Mouse (Mus musculus): ENCODE measurements at regions not wholly inside any gene's neighbourhood (a gene's known extent, or its start where the extent isn't known, plus 50 kb on each side); places are given as distances from the start of the nearest gene placed in this dataset.

DNA sequence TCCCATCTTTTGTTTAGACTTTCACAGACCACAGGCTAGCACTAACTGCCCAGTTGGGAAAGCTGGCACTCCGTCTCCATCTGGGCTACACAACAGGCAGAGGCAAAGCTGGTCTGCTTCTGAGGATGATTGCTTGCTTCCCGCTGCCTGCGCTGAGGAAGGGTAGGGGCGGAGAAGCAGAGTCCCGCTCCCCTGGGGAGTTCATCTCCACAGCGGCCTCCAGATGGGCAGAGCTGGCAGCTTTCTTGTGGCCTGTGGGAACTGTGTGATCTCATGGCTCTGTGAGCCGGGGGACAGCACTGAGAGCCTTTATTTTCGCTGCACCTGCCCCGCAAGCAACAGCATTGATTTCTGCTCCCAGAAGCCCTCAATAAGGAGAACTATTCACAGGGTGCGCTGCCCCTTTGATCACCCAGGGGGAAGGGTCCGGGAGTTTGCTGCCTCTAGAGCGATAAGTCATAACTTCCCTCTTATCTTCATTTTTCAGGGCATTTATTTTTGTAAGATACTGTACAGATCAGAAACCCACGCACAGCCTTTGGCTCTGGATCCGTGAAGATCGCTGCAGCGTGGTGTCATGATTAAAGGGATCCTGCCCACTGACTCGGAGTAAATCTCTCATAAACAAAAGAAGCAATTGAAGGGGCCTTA lies 155.7 kb downstream of the Gm9376 start:
- no peak for ATAC-seq (ENCODE audit: insufficient number of reproducible peaks, insufficient read depth, low FRiP score, low TSS enrichment, low read depth)
- Histone ChIP-seq H3K4me2 (peak overlapping the region; percentile 54), H3K36me3 (no peaks in the 10 kb centered on the region), H3K27me3 (peaks cover 41% of the 10 kb centered on the region), H3K9me3 (peaks cover 15% of the 10 kb centered on the region), H3K4me1 (peaks cover 9% of the 10 kb centered on the region), H3K4me3 (peak overlapping the region; percentile 23), H3K9ac (0 out of 2 replicates have a peak overlapping the region, but pooled peaks have one; percentile 27), H3K27ac (no peak overlapping the region)
- WGBS = 4% methylated on average over 17 of the region's 17 CpGs

DNA sequence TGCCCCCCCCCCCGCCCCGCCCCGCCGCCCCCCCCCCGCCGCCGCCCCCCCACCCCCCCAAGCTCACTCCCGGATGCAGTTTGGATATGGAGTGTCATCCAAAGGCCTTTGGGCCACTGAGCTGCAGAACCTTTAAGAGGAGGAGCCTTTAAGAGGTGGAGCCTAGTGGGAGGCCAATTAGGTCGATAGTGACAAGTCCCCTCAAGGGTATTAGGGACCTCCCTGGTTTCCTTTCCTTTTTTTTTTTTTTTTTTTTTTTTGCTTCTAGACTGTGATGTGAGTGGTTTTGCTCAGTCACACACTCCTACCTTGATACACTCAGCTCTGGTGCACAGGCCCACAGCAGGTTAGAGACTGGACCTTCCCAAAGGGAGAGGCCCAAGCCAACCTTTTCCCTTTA lies 156.5 kb downstream of the Gm9376 start:
- Histone ChIP-seq H3K4me3 (no peak overlapping the region), H3K27ac (no peak overlapping the region), H3K9ac (no peak overlapping the region), H3K4me2 (no peak overlapping the region), H3K36me3 (no peaks in the 10 kb centered on the region), H3K9me3 (peaks cover 15% of the 10 kb centered on the region), H3K4me1 (peaks cover 9% of the 10 kb centered on the region), H3K27me3 (peaks cover 43% of the 10 kb centered on the region)
- WGBS = 1% methylated on average over 9 of the region's 9 CpGs
- no peak for ATAC-seq (ENCODE audit: insufficient number of reproducible peaks, insufficient read depth, low FRiP score, low TSS enrichment, low read depth)

DNA sequence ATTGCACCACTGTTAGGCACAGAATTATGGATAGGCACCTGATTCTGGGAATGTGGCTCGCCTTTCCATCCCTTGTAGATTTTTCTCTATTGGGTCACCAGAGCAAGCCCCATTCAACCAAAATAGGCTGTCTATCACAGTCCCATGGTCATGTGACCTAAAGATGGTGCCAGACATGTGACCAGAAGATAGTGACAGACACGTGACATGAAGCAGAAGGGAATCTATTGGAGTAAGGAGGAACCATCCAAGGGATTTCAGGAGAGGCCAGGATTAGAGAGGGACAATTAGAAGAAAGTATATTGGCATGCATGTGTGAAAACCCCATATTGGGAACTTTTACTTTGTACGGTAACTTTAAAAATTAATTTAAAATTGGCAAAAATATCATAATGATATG lies 159.8 kb downstream of the Gm9376 start:
- H3K4me3 ChIP-seq = no peak overlapping the region
- no peaks in the 10 kb centered on the region for H3K36me3 ChIP-seq
- H3K9ac ChIP-seq = no peak overlapping the region
- ATAC-seq (ENCODE audit: insufficient number of reproducible peaks, insufficient read depth, low FRiP score, low TSS enrichment, low read depth) = no peak
- peaks cover 9% of the 10 kb centered on the region for H3K4me1 ChIP-seq
- no peaks in the 10 kb centered on the region for H3K9me3 ChIP-seq
- no peak overlapping the region for H3K4me2 ChIP-seq
- peaks cover 35% of the 10 kb centered on the region for H3K27me3 ChIP-seq
- whole genome bisulfite sequencing = 76% methylated on average over 3 of the region's 3 CpGs
- no peak overlapping the region for H3K27ac ChIP-seq

DNA sequence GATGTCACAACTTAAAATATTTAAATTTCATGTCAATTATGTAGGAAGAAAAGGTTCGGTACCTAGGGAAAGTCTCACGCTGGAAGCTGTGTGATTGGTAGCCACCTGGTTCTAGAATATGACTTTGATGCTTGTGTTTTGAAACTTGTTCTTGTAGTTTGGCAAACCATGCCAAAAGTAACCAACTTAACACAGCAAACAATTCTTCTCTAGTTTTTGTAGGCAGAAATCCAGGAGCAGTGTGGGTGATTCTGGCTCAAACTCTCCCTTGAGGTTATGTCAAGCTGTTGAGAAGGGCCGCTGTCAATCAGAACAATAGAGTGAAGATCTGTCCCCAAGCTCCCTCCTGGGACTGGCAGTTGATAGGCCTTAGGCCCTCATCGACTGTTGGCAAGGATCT lies 163.5 kb downstream of the Gm9376 start:
- H3K4me3 ChIP-seq = no peak overlapping the region
- no peak overlapping the region for H3K4me2 ChIP-seq
- WGBS = 89% methylated on average over 4 of the region's 4 CpGs
- H3K27me3 ChIP-seq = peaks cover 44% of the 10 kb centered on the region
- H3K36me3 ChIP-seq = no peaks in the 10 kb centered on the region
- no peaks in the 10 kb centered on the region for H3K4me1 ChIP-seq
- ATAC-seq (ENCODE audit: insufficient number of reproducible peaks, insufficient read depth, low FRiP score, low TSS enrichment, low read depth) = no peak
- H3K9ac ChIP-seq = no peak overlapping the region
- H3K27ac ChIP-seq = no peak overlapping the region
- H3K9me3 ChIP-seq = no peaks in the 10 kb centered on the region

DNA sequence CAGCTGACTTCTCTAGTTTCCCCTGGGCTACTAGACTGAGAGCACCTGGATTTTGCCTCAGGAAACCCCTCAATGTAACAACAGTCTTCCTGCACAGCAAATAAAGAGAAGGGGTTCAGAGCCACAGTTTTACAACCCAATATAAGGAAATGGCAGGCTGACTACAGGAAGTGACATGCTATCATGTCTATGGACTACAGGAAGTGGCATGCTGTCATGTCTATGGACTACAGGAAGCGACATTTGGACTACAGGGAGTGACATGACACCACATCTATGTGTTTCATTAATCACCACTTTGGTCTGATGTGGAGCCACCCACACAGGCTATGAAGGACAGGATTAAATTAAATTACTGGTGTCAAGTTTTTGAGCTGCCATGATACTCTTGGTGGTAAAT lies 164.0 kb downstream of the Gm9376 start:
- Histone ChIP-seq H3K27ac (no peak overlapping the region), H3K27me3 (peaks cover 48% of the 10 kb centered on the region), H3K4me3 (no peak overlapping the region), H3K9ac (no peak overlapping the region), H3K36me3 (no peaks in the 10 kb centered on the region), H3K4me1 (0 out of 2 replicates have a peak, but pooled peaks cover 2% of the 10 kb centered on the region), H3K9me3 (no peaks in the 10 kb centered on the region), H3K4me2 (no peak overlapping the region)
- whole genome bisulfite sequencing = 79% methylated on average over 1 of the region's 1 CpGs
- no peak for ATAC-seq (ENCODE audit: insufficient number of reproducible peaks, insufficient read depth, low FRiP score, low TSS enrichment, low read depth)

DNA sequence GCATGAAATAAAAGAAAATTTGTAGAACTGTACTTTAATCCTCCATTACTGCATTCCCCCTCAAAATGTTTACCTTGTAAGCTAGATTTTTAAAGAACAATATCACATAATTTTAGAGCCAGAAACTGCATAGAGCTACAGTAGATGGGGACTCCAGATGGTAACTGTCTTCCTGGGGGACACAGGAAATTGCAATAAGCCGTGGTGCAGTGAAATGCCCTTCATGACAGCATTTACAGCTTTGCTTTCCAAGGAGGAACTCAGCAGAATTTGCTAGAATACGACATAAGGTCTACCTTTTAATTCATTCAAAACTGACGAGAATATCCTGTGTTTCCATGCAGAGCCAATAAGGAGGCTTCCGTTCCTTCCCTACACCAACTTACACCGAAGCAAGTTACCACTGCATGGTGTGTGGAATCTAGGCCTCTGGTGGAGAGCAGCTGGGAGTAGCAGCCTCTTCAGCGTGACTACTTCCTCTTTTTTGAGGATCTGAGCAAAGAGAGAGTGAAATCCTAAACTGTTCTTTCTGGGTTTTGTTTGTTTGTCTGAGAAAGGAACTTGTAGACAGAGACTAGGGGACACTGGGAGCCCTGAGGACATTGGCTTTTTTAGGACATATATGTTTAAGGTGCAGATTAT lies 164.6 kb downstream of the Gm9376 start:
- Histone ChIP-seq H3K9ac (no peak overlapping the region), H3K36me3 (no peaks in the 10 kb centered on the region), H3K9me3 (no peaks in the 10 kb centered on the region), H3K27me3 (peaks cover 52% of the 10 kb centered on the region), H3K4me2 (no peak overlapping the region), H3K4me3 (no peak overlapping the region), H3K27ac (no peak overlapping the region), H3K4me1 (0 out of 2 replicates have a peak, but pooled peaks cover 3% of the 10 kb centered on the region)
- no peak for ATAC-seq (ENCODE audit: insufficient number of reproducible peaks, insufficient read depth, low FRiP score, low TSS enrichment, low read depth)
- 80% methylated on average over 6 of the region's 6 CpGs for WGBS

Measured in embryonic facial prominence, embryonic 13.5 days (tissue).